ENCODE assay signal across 14 mouse cellular contexts in genomic region chr4:31819521-31820259, GRCm38 (mm10).
DNase-seq lines count a peak whose midpoint lies in the region; ATAC-seq lines count a peak whose summit lies in the region.
"Had no signal": no experiment of that assay in that cellular context is flagged by ENCODE, and none has a peak within 500 bp of the region (broad histone marks: within the 10 kb centered on the region; RNA-seq: fewer than 3 reads in every experiment).

No protein-coding gene starts in this region.

- no peaks in the 10 kb centered on the region for H3K9me3 ChIP-seq in embryonic facial prominence, embryonic 13.5 days
- no peaks in the 10 kb centered on the region for H3K9me3 ChIP-seq in heart, embryonic 11.5 days (replicated peaks; ENCODE audit: control insufficient read depth, low read length)
- H3K9me3 ChIP-seq: heart, embryonic 13.5 days; limb, embryonic 13.5 days had no signal

- no peak overlapping the region for H3K27ac ChIP-seq in embryonic facial prominence, embryonic 13.5 days
- H3K27ac ChIP-seq in heart, embryonic 11.5 days (ENCODE audit: low read depth, low read length): no peak overlapping the region
- H3K27ac ChIP-seq: heart, embryonic 13.5 days; limb, embryonic 13.5 days had no signal

- intact Hi-C loops in left cerebral cortex, postnatal 25 days (cut with DNase I): no loop called here
- intact Hi-C loops in left cerebral cortex, postnatal 4 days (cut with DNase I): no loop called here

- no peaks in the 10 kb centered on the region for H3K27me3 ChIP-seq in embryonic facial prominence, embryonic 13.5 days
- no peaks in the 10 kb centered on the region for H3K27me3 ChIP-seq in heart, embryonic 11.5 days (ENCODE audit: control insufficient read depth, insufficient read depth, low read length)
- H3K27me3 ChIP-seq: heart, embryonic 13.5 days; limb, embryonic 13.5 days had no signal

- DNase-seq in frontal cortex, postnatal 14 days (ENCODE audit: low spot score in 2 of 2): no peak
- DNase-seq in left cerebral cortex, postnatal 25 days (ENCODE audit: low spot score in 2 of 2): peak; percentile 20 to 45
- DNase-seq in left cerebral cortex, postnatal 4 days: no peak
- peak; percentile 6 for DNase-seq in right cerebral cortex, postnatal 25 days
- no peak for DNase-seq in ovary, adult 18-20 months (ENCODE audit: low spot score)
- DNase-seq: adrenal gland, postnatal 14 days; B cell, adult 2 months; cerebellum, adult 11 months; lung, postnatal 10 days had no signal

- H3K4me3 ChIP-seq in embryonic facial prominence, embryonic 13.5 days: no peak overlapping the region
- H3K4me3 ChIP-seq in heart, embryonic 11.5 days (ENCODE audit: low read depth, low read length): no peak overlapping the region
- H3K4me3 ChIP-seq: heart, embryonic 13.5 days; limb, embryonic 13.5 days had no signal

- H3K4me2 ChIP-seq in embryonic facial prominence, embryonic 13.5 days: peak overlapping the region; percentile 24
- H3K4me2 ChIP-seq in heart, embryonic 11.5 days: no peak overlapping the region
- H3K4me2 ChIP-seq: heart, embryonic 13.5 days; limb, embryonic 13.5 days had no signal

- 53% methylated on average over 18 of the region's 18 CpGs for WGBS in embryonic facial prominence, embryonic 13.5 days
- WGBS in heart, embryonic 11.5 days (ENCODE audit: insufficient replicate concordance): 76% methylated on average over 18 of the region's 18 CpGs

- H3K9ac ChIP-seq in embryonic facial prominence, embryonic 13.5 days: no peak overlapping the region
- H3K9ac ChIP-seq in heart, embryonic 11.5 days (ENCODE audit: low read depth, low read length): no peak overlapping the region
- H3K9ac ChIP-seq: heart, embryonic 13.5 days; limb, embryonic 13.5 days had no signal

- H3K4me1 ChIP-seq in embryonic facial prominence, embryonic 13.5 days: peaks cover 11% of the 10 kb centered on the region
- H3K4me1 ChIP-seq in heart, embryonic 11.5 days (ENCODE audit: control insufficient read depth, insufficient read depth, low read length): peaks cover 5% of the 10 kb centered on the region; the same call in 1 of the 2 replicates

- peak; percentile 88 for ATAC-seq in frontal cortex, adult (ENCODE audit: low TSS enrichment)
- ATAC-seq in embryonic facial prominence, embryonic 13.5 days (ENCODE audit: insufficient number of reproducible peaks, insufficient read depth, low FRiP score, low TSS enrichment, low read depth): no peak
- no peak for ATAC-seq in heart, embryonic 11.5 days (replicated peaks; ENCODE audit: insufficient number of reproducible peaks, low FRiP score, low TSS enrichment)

- no peaks in the 10 kb centered on the region for H3K36me3 ChIP-seq in embryonic facial prominence, embryonic 13.5 days
- H3K36me3 ChIP-seq in heart, embryonic 11.5 days (ENCODE audit: control insufficient read depth, insufficient read depth, low read length): no peaks in the 10 kb centered on the region
- H3K36me3 ChIP-seq: heart, embryonic 13.5 days; limb, embryonic 13.5 days had no signal

Comparison
In these comparisons a context has a peak if more than half of its experiments do, and no peak if none do; other contexts are left out.
1. DNase-seq: peak in left cerebral cortex, postnatal 25 days (2 of 2) and right cerebral cortex, postnatal 25 days (single experiment); none in frontal cortex, postnatal 14 days (0 of 2), left cerebral cortex, postnatal 4 days (single experiment) and ovary, adult 18-20 months (single experiment).